Mouse (Mus musculus) right cerebral cortex, adult 2 months (tissue): ENCODE measurements at regions not wholly inside any gene's neighbourhood (a gene's known extent, or its start where the extent isn't known, plus 50 kb on each side); places are given as distances from the start of the nearest gene placed in this dataset.
A peak's percentile ranks its signal among the peaks of the same experiment; 100 is the strongest.

Experiments used
- DNase-seq, 2 experiments: peaks; one replicate each; pipeline ENCODE4 v3.0.0; 2021 to 2022; ENCODE audit warnings: low spot score in 2 of 2

DNA sequence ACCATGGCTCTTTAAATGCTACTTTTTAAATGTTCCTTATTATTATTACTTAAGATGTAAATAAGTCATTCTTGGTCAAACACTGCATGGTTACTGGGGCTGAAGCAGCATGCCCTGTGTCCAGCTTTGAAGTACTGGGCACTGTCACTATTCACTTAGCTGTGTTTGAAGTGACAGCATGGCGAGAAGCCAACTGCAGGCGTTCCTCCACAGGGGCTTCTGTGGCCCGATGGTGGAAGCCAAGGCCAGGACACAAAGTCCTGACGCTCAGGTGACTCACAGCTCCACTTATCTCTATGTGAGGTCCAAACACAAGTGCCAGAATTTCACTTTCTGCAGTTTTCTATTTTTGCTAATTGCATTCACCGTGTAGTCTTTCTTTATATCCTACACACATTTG is 65.3 kb downstream of the Cdca7 start:
- DNase-seq = no peak

DNA sequence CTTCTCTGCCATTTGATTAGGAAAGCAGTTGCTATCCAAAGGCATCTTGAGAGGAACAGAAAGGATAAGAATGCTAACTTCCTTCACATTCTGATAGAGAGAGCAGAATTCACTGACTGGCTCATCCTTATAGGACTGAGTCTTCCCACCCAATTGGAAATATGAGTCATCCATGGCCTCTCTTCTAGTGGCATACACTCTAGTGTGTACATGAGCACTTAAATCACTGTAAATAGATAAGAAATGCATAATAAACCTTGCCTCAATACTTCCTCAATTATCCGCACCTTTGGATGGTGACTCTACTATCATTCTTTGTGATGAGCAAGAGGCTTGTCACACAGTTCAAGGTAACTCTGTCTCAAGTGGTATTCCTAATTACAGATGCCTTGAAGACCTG is 69.5 kb downstream of the Cdca7 start:
- no peak for DNase-seq

DNA sequence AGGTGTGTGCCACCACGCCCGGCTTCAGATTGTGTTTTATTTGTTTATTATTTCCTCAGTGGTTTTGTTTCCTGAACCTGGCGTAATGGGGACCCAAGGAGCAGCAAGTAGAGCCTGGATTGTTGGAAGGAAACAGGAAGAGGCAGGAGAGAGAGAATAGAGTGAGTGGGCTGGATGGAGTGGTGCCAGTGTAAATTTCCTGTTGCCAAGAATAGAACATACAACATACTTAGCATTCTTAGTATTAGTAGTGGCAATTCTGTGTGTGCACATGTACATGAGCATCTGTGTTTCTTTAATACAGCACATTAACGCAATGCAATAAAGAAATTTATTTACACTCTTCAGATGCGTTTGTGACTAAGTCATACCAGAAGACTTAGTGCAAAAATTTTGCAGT is 70.5 kb downstream of the Cdca7 start:
- no peak for DNase-seq

DNA sequence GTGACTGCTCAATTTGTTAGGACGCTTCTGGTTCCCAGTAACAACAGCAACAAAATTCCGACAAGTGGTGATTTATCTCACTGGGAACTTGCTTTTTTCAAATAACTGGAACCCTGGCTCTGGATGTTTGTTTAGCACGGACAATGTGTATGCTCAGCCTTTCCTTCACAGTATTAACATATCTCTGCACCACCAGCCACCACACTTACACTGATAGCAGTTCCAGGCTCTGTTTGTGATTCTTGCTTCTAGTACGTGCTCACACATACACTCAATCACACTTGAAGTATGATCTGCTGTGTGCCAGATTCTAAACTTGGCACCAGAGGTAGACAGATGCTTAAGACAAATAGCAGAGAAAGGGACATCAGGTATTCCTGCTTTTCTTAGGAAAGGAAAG is 71.0 kb downstream of the Cdca7 start:
- no peak for DNase-seq

DNA sequence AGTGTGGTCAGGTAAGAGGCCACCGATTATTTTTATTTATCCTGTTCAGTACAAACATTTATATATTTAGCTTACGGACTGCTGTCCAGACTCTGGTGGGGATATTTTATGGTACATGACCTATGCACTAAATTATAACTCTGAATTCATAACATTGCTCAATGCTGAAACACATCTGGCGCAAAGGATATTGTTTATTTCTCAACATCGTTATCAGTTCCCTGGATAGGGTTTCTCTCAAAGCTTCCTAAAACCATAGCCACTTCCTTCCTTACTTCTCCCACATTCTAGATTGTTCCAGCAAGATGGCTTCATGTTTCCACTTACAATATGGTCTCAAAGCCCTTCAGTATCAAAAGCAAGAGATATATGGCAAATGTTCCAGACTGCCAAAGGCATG is 75.3 kb downstream of the Cdca7 start:
- no peak for DNase-seq

DNA sequence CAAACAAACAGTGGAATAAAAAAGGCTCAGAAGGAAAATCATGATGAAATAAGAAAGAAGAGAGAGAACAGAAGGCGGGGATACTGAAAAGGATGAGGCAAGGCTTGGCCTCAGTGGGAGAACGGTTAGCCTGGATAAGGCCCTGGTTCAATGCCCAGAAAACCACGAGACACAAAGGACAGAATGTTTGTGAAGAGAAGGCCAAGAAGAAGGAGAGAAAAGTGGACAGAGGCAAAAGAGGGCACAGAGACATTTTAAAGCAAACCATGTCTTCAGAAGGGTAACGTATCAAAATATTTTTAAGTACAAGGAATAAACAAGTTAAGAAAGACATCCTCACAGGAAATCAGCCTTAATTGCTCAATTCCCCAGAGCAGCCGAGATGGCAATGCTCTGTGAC is 78.6 kb downstream of the Cdca7 start:
- no peak for DNase-seq

DNA sequence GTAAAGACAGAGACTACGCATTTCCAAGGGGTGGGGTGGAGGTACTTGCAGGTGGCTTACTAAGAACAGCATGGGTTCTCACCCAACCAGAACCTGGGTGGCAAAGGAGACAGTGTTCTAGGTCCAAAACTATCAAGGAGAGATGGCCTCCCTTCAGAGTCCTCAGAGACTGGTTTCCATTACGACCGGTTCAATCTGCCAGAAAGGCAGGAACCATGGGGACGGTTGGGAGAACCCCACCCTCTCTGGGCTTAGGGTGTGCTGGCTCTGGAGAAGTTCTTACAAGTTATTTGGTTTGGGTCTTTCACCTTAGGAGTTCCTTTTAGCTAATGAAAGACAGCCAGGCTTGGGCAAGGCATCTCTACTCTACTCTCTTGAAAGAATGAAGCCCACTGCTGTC is 79.2 kb downstream of the Cdca7 start:
- DNase-seq = no peak

DNA sequence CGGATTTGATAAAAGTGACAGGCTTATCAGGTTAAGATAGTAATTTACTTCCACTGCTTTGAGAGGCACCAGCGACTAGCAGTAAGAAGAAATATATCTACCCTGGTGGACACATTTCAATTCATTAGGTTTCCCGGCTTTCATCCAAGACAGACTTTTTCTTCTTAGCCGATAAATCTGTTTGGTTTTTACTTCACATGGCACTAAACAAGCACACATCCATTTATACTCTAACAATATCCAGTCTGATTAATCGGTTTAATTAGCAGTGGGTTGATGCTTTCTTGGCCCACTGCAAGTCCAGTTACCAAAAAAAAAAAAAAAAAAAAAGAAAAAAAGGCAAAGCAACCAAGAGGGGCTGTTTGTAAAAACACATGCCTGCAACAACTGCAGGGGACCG is 79.6 kb downstream of the Cdca7 start:
- no peak for DNase-seq

DNA sequence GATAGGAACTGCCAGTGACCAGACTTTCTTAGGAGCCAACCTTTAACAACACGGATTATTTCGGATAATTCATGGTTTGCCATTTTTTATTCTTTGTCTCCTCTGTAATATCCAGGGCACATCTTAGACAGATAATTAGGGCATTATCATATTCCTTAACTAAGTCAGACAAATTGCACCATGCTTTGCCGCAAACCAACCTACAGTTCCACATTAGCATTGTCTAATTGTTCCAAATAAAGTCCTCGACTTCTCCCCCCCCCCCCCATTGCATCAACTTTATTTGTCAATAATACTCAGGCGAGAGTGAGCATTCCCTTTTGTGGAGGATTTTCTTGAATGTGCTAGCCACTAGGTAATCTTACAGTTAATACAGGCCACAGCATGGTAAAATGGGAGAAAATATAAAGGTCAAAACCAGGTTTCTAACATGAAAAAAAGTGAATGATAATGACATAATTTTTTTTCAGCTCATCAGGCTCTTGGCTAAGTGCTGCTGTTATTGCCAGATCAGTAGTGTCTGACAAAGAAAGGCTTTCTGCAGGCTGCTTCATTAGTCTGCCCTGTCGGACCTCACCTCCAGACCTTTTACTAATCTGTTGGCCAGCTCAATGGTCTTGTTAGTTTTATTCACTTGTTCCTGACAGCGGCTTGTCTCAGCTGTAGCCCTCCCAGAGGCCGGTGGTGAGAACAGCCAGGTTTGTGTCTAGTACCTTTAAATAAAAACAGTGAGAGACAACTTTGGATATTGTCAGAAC is 80.3 kb downstream of the Cdca7 start:
- no peak for DNase-seq

DNA sequence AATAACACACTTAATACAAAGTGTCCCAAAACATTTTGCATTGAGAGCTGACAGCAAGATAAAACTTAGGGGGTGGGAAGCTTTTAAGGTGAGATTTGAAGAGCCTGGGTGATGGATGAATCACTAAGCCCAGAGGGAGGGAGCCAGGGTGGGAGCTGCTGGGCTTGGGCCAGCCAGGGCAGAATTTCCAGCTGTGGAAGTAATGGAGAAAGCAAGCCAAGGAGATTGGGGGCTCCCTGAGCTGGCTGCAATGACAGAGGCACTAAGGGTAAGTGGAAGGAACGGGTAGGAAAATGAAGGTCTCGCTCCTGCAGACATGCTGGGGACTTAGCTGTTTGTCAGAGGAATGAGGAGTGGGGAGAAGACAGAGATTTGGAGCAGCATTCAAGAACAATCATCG is 81.2 kb downstream of the Cdca7 start:
- DNase-seq = no peak

DNA sequence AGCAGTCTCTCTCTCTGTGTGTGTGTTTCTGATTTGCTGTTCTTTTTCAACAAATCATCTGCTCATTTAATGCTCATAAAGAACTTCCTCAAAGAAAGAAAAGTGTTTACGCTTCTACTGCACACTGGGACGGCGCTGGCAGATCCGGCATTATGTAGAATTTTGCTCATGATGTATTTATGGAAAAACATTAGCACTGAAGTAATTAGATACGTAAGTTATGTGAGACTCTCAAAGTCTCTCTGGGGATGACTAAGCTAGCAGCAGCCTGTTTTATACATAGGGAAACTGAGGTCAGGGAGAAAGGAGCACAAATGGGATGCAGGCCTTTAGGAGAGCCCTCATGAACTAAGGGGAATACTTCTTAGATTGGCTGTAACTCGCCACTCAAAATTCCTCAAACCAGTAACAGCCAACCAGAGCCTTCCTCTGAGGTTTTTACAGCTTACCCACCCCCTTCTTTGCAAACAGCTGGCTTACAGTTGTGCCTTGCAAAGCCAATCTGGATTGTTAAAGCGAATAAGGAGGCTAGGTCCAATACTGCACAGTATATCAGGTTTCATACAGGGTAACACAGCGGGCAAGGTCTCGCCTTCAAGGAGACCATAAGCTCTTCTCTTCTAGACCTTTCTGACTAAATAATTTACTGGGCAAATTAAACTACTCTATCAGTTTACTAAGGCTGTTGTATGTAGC is 81.8 kb downstream of the Cdca7 start:
- DNase-seq = no peak

DNA sequence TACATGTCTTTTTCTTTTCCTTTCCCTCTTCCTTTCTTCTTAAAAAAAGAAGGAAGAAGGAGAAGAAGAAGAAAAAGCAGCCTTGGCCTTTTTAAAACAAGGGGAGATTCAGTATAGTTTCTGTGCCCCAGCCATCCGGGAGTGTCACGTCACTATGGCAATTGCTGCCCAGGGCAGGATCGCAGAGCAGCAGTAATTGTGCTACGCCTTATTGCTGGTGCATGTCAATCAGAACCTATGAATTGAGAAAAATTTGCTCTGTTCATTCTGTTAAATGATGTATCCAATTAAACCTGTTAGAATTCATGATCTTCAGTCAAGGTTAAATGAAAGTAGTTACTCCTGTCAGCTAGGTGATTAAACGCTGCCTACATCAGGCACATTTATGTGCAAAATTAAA is 85.4 kb downstream of the Cdca7 start:
- DNase-seq = no peak

DNA sequence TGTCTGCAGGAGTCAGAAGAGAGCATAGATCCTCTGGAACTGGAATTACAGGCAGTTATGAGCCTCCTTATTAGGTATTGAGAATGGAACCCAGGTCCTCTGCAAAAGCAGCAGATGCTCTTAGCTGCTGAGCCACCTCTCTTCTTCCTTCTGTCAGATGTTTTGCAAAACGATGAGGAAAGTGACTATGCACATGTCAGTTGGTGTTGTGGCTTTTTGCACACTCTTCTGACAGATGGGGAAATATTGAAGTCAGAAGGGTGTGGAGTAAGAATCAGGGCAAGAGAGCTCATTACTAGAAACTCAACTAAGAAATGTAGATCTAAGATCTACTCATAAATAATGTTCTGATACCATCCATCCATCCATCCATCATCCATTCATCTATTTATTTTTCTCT is 102.4 kb downstream of the Cdca7 start:
- no peak for DNase-seq

DNA sequence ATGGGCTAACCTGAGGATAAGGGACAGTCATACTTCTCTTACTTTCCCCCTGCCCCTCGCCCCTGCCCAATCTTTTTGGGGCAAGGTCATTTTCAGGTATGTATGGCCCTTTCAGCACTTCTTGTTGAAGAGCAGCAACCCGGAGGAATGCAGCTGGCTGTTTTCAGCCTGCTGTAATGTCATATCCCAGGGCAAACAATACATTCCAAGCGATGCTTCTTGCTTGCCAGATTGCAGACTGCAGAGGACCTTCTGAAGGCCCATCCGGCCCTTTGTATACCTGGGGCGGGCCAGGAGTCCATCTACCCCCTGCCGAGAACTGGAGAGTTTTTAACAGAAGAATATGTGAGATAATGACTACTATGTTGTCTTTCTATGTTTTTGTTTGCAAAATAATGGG is 105.2 kb downstream of the Cdca7 start:
- no peak for DNase-seq

DNA sequence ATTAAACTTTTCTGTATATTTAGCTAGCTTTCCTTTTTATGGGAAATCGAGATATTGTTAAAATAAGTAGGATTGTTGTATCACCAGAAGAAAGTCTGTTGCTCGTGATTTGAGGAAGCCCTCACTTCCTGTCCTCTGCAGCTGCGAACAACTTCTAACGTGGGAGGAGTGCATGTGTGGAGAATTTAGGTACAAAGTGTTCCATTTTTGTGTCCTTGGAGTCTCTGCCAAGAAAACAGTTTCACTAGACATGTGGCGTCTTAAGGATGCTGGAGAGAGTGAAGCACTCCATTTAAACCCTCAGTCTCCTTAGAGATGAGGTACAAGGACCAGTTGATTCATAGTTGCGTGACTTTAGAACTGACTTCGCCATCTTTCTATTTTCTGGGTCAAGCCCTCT is 112.9 kb downstream of the Cdca7 start:
- DNase-seq = peak; percentile 56 to 60

DNA sequence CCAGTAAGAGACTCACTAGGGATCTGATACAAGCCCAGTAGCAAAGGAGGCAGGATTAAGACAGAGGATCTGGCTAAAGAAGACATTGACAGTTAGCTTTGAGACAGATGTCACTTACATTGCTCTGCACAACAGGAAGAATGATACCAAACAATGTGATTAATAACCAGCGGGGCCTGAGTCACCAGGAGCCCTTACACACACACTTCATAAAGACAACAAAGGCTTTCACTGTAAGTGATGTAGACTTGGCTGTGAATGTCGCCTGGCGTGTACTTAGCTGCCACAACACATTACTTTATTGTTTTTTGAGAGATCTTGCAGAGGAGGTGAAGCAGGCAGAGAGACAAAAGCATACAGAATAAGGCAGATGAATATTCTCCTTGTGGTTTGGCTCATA is 116.1 kb downstream of the Cdca7 start:
- no peak for DNase-seq

DNA sequence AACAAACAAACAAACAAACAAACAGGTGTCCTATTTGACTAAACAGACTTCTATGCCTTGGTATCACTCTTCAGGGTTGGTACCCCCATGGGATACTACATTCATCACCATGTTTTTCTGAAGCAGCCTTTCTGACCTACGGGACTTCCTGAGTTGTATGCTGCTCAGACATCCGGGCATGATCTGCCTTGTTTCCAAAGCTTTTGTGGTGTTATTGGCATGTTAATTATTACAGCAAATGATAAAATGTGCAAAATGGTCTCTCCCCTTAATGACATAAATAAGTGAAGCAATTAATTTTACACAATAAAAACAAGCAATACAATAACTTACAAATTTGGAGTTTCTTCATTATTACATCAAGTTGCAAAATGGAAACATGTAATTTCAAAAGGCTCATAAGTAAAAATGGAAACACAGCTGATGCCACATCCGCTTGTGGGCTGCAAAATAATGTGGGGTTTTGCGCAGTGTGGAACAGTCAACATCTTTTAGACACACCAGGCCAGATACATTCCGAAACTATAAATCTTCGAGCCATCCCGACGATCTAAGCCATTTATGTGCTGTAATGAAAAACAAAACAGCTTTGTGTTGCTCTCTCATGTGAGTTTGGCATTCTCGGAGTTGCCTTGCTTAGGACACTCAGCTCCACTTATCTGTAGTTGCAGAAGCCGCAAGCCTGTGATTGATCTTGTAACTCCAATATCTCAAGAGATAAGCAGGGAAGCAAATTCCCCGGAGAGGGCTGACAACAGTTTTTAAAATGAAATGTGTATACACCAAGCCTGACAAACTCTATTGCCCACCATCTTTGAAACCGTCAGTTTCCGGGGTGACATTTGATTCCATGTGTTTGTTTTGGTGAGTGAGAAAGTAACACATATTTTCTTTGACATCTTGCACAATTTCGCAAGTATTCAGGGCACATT is 121.3 kb downstream of the Cdca7 start:
- DNase-seq = no peak

DNA sequence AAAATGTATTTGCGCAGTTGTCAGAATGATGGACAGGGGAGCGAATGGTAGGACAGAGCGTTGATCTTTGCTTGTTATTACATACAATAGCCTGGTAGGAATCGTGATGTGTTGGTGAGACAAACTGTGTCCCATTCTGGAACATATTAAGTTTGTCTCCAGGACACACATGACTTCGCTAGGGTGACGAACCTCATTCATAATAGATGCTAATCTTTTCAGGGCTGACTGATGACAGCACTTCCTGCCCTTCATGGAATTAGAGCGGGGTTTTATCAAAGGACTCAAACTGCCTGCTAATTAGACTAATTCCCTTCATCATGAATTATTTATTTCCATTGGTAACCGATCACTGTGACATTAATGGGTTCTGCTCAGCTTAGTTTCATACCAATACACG is 122.0 kb downstream of the Cdca7 start:
- DNase-seq = no peak

DNA sequence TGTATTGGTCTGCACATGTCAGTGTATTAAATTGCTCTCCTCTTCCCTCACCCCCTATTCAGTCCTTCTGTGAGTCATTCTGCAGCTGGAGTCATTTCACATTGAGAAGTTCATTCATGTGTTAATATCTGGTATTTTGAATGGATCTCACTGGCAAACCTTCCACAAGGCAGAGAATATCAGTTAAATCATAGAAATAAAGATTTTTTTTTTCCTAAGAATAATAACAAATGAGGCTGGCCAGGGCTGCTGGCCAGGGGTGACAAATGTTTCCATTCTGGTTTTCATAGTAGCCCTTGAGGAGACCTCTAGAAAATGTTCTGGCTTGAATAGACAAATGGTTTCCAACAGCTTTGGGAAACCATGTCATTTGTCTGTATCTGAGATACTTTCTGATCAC is 124.8 kb downstream of the Cdca7 start:
- no peak for DNase-seq

DNA sequence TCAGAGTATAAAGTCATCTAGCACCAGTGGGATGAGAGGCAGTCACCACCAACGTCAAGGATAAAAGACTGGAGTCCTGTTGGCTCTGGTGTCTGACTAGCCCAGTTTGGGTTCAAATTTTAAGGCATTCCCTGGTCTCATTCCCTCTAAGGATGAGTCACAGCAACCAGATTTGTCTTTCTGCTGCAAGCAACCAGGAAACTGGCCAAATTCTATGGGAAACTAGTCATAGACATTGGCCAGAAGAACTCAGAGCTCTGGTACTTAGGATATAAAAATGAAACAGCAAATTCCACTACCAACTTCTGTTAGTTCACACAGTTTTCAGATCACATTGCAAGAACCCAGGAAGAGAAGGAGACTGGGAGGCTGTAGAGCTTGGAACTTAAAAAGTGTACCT is 126.2 kb downstream of the Cdca7 start:
- DNase-seq = peak; percentile 21 to 28

DNA sequence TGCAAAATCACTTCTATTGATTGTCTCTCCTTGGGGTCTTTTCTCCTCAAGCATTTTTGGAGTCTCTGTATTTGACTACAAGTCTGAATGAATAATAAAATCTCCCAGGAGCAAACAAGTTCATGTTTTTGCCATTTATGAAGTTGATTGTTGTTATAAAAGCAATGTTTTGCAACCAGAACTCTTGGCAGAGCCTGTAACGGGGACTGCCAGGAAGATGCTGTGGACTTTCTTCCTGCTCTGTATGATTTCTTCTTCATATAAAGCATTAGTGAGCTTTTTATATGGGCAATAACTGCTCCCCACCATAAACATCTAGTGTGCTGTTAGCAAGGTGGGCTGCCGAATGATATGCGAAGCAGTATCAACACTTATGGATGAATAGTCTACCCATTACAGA is 136.3 kb downstream of the Cdca7 start:
- no peak for DNase-seq

DNA sequence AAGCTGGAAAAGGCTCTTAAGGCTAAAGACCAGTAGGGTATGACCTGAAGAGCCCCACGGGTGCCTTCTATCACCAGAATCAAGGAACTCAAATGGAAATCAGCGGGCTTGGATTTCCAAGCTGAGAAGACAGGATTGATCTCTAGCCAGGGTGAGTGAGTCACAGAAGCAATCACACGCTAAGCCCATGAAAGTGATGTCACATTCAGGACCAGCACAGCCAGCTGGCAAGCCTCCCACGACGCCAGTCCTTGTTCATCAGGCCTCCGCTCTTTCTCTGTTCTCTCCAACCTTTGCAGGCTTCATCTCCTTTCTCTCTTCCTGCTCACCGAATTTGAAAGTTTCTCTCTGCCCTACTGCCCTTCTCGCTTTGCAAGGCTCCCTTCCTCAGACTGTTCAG is 138.3 kb downstream of the Cdca7 start:
- DNase-seq = peak; percentile 20 to 29

DNA sequence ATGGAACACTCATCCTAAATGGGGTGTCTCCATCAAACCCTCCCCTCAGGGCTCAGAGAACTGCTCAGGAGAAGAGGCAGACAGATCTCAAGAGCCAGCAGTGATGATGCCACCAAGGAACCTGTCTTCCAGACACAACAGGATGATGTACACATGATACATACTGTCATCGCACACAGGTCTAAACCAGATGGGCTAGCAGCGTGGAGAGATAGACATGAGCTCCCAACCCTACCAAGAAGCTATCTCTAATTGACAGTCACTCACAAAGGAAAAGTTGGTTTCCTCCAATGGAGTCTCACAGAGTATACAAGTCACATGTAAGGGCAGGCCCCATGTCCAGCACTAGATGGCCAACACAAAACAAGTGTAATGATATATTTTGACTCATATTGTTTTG is 139.9 kb downstream of the Cdca7 start:
- DNase-seq = no peak
